Mouse (Mus musculus) ES-Bruce4 (cell line): ENCODE measurements around the gene Mpzl1.

ENCODE experiments used
- CTCF ChIP-seq: IDR thresholded peaks from one replicate; pipeline ENCODE4 v1.8.1; 2011; ENCODE audit warnings: low read depth, low read length
- EP300 ChIP-seq: IDR thresholded peaks from 2 replicates; pipeline ENCODE4 v1.6.1; 2011; ENCODE audit warnings: low read depth, low read length; ENCODE audit not compliant: insufficient read depth
- POLR2A ChIP-seq: IDR thresholded peaks from one replicate; pipeline ENCODE4 v1.8.1; 2011; ENCODE audit warnings: low read length; ENCODE audit not compliant: insufficient read depth

DNA sequence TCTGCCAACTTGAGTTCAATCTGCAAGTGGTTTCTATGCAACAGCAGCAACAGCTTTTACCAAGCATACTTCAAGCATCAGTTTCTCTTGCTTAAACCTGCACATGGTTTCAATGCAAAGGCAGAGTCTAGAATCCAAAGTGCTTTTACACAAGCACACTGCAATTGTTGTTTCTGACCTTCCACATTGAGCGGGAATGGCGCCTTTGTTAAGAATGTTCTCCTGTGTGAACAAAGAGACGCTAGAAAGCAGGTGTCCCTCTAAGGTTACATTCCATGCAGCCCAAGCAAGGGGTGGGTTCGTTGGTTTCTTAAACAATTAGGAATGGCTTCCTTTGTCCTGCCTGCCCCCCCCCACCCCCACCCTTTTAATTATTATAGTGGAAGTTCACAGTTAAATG, 20.4 kb downstream of the Mpzl1 start:
- TF ChIP-seq CTCF, result no peak
- no peak for TF ChIP-seq POLR2A
- 0 out of 2 replicates have a peak, but pooled peaks have one; percentile 11 for TF ChIP-seq EP300
